Mouse (Mus musculus) testis, adult 2 months (tissue): Measurements from ENCODE around the gene Folr2.

Experiments
- CTCF ChIP-seq: fragments of 200-500 bp; IDR thresholded peaks from 2 replicates; pipeline ENCODE4 v1.5.1; 2012; ENCODE audit warnings: low read depth, mild to moderate bottlenecking, inconsistent platforms, low read length, moderate library complexity; ENCODE audit not compliant: control insufficient read depth, insufficient read depth, insufficient replicate concordance
- POLR2A ChIP-seq: fragments of 200-500 bp; IDR thresholded peaks from 2 replicates; pipeline ENCODE4 v1.6.1; 2012; ENCODE audit warnings: low read depth, mild to moderate bottlenecking, inconsistent platforms, low read length, moderate library complexity; ENCODE audit not compliant: control insufficient read depth

GRCm38 (mm10) chr7:101882413-101883154 lies 25.6 kb upstream of the Folr2 start:
- TF ChIP-seq CTCF (no peak), POLR2A (no peak)
